Mouse (Mus musculus) embryonic facial prominence, embryonic 14.5 days (tissue): Measurements from ENCODE around the gene Ppp1cb. TPM values are rescaled to one million over a fixed set of nuclear protein-coding genes. Genes with fewer than 3 reads are reported as not detected.
"Not testable (repeated sequence)": the region's sequence is repeated elsewhere in the genome, so short reads cannot be mapped to it uniquely, and the experiment has no call there.

Source experiments
- ATAC-seq: fragments of 200-750 bp; cut with Nextera tagmentation; 2 replicates; pipeline ENCODE4 v1.8.0; 2017; ENCODE audit warnings: low read depth, moderate number of reproducible peaks, moderate TSS enrichment
- DNase-seq: peaks from one replicate; pipeline ENCODE4 v3.0.0-alpha.2; 2015; ENCODE audit warnings: low spot score
- H3K27ac ChIP-seq: fragments of 300-500 bp; sonication (generic); replicated peaks from 2 replicates; pipeline ENCODE4 v1.5.1; 2014; ENCODE audit warnings: low read depth, mild to moderate bottlenecking, low read length, moderate library complexity
- H3K27me3 ChIP-seq: fragments of 300-500 bp; sonication (generic); replicated peaks from 2 replicates; pipeline ENCODE4 v1.6.1; 2014; ENCODE audit warnings: low read length; ENCODE audit not compliant: control insufficient read depth, insufficient read depth
- H3K36me3 ChIP-seq: fragments of 300-500 bp; sonication (generic); 2 replicates; pipeline ENCODE4 v1.6.1; 2014; ENCODE audit warnings: low read length, mixed read lengths; ENCODE audit not compliant: control insufficient read depth, insufficient read depth
- H3K4me1 ChIP-seq: fragments of 300-500 bp; sonication (generic); 2 replicates; pipeline ENCODE4 v1.6.1; 2014; ENCODE audit warnings: antibody characterized with exemption, low read length; ENCODE audit not compliant: control insufficient read depth, insufficient read depth
- H3K4me2 ChIP-seq: fragments of 300-500 bp; sonication (generic); 2 replicates; pipeline ENCODE4 v1.6.1; 2014; ENCODE audit warnings: low read depth, mild to moderate bottlenecking, low read length, moderate library complexity, mixed read lengths
- H3K4me3 ChIP-seq: fragments of 300-500 bp; sonication (generic); 2 replicates; pipeline ENCODE4 v1.5.1; 2014; ENCODE audit warnings: low read depth, mild to moderate bottlenecking, low read length
- H3K9ac ChIP-seq: fragments of 300-500 bp; sonication (generic); 2 replicates; pipeline ENCODE4 v1.6.1; 2014; ENCODE audit warnings: low read depth, mild to moderate bottlenecking, low read length, moderate library complexity, mixed read lengths
- H3K9me3 ChIP-seq: fragments of 300-500 bp; sonication (generic); 2 replicates; pipeline ENCODE4 v1.6.1; 2016; ENCODE audit warnings: low read length; ENCODE audit not compliant: control insufficient read depth
- WGBS: fragments of 180-500 bp; shearing (Covaris S2); extraction: QIAGEN DNeasy Blood & Tissue Kit; methylation state at CpG from one replicate; pipeline ENCODE4 v1.1.7; 2014; 5-methylcytosine and 5-hydroxymethylcytosine counted together
- polyA plus RNA-seq: library from polyadenylated mRNA; unstranded; fragments of >200 nt; fragmentation: Nextera tagmentation; extraction: Ambion mirVana; gene quantifications from 2 replicates; pipeline ENCODE4 v1.2.1, GENCODE M21; 2014

The Ppp1cb gene
- polyA plus RNA-seq, 1 experiment from 2014 or later: 221 TPM

DNA sequence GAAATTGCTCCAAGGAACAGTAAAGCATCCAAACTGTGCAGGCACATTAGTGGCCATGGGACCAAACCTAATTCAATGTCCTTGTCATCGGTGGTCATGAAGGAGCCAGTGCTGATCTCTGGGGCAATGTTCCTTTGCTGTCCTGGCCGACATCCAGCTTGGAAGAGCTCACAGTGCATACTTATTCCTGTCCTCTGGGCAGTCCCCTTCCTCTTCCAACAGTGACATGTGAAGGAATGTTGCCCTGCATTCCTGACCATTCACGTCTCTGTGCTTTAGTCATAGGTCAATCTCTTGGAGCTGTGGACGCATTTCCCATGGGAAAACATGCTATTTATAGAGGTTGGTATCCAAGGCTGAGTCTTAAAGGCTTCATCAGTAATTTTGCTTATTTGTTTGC lies 41.8 kb upstream of the Ppp1cb start:
- no peak overlapping the region for H3K9ac ChIP-seq
- no peaks in the 10 kb centered on the region for H3K36me3 ChIP-seq
- no peaks in the 10 kb centered on the region for H3K27me3 ChIP-seq
- DNase-seq (peak; percentile 70), ATAC-seq (no peak)
- peaks cover 34% of the 10 kb centered on the region for H3K4me1 ChIP-seq
- no peak overlapping the region for H3K27ac ChIP-seq
- no peak overlapping the region for H3K4me2 ChIP-seq
- no peak overlapping the region for H3K4me3 ChIP-seq
- H3K9me3 ChIP-seq: no peaks in the 10 kb centered on the region
- 34% methylated on average over 4 of the region's 4 CpGs for WGBS

DNA sequence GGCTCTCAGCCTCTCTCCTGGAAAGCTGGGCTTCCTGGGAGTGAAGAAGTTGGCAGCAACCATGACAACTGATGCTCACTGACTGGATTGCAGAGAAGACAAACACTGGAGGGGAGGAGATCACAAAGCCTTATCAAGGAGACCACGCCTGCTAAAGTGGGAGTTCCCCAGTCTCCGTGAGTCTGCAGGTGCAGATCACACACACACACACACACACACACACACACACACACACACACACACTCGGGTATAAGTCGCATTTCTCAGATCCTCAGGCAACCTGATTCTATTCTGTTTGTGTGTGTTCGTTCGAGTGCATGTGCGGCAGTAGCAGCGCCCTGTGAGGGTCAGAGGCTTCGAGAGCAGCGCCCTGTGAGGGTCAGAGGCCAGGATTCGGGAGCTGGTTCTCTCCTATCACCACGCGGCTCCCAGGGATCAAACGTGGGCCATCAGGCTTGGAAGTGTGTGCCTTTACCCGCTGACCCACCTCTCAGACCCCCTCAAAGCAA lies 36.5 kb upstream of the Ppp1cb start:
- DNase-seq (peak; percentile 59), ATAC-seq (0 out of 2 replicates have a peak, but pooled peaks have one; percentile 22)
- Histone ChIP-seq H3K27me3 (no peaks in the 10 kb centered on the region), H3K9ac (no peak overlapping the region), H3K9me3 (no peaks in the 10 kb centered on the region), H3K36me3 (no peaks in the 10 kb centered on the region), H3K4me1 (no peaks in the 10 kb centered on the region), H3K27ac (no peak overlapping the region), H3K4me3 (no peak overlapping the region), H3K4me2 (no peak overlapping the region)
- WGBS: 16% methylated on average over 14 of the region's 15 CpGs

DNA sequence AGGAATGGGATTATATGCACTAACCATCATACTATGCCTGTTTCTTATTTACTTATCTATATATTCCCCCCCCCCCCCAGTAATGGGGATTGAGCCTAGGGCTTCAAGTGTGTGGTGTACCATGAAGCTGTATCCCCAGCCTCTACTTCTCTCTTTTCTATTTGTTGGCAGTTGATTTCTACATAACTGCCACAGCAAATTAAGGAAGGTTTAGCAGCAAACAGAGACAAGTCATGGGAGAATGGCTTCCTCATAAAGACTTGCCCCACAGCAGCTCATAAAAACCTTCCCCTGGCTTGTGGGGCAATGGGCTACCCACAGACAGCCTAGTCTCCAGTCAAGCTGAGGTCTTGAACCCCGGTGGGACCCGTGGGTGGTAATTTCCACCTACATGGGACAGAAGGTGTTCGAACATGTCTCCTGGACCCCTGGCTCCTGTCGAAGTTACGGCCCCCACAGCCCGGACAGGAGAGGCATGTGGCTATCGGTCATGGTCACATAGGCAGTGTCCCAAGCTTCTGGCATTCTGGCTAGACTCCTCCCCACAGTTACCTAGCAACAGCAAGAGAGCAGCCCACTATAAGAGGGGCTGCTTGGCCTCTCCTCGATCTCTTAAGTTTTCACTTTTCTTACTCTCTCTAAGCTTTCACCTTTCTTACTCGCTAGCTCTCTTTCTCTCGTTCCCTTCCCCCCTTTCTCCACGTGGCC lies 35.1 kb upstream of the Ppp1cb start:
- WGBS: 70% methylated on average over 7 of the region's 11 CpGs
- Histone ChIP-seq H3K4me2 (no peak overlapping the region), H3K27ac (no peak overlapping the region)

DNA sequence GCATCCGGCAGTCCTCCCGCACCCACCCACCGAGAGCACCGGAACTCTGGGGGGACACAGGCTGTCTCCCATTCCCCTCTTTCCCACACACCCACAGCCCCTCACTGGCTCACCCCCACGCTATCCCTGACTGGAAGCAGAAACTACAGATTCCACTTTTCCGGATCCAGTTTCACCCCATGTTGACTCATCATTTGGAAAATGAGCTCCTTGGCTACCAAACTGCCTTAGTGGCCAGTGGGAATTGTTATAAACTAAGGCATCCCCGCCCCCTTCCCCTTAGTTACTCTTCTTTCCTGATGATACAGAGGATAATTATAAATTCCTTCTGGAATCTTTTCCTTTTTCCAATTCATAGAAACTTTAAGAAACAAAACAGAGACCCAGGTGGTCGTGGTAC lies 34.2 kb upstream of the Ppp1cb start:
- Histone ChIP-seq H3K27ac (no peak overlapping the region), H3K9ac (no peak overlapping the region), H3K4me1 (no peaks in the 10 kb centered on the region), H3K36me3 (no peaks in the 10 kb centered on the region), H3K27me3 (no peaks in the 10 kb centered on the region), H3K4me3 (no peak overlapping the region), H3K9me3 (no peaks in the 10 kb centered on the region), H3K4me2 (no peak overlapping the region)
- ATAC-seq (no peak), DNase-seq (no peak)
- WGBS: 74% methylated on average over 8 of the region's 8 CpGs

More for the DNA sequence above, 35.1 kb upstream of the Ppp1cb start:
- Histone ChIP-seq H3K4me1 (no peaks in the 10 kb centered on the region), H3K27me3 (no peaks in the 10 kb centered on the region), H3K4me3 (no peak overlapping the region), H3K36me3 (no peaks in the 10 kb centered on the region), H3K9me3 (no peaks in the 10 kb centered on the region), H3K9ac (no peak overlapping the region)
- ATAC-seq: no peak
- DNase-seq: no peak

DNA sequence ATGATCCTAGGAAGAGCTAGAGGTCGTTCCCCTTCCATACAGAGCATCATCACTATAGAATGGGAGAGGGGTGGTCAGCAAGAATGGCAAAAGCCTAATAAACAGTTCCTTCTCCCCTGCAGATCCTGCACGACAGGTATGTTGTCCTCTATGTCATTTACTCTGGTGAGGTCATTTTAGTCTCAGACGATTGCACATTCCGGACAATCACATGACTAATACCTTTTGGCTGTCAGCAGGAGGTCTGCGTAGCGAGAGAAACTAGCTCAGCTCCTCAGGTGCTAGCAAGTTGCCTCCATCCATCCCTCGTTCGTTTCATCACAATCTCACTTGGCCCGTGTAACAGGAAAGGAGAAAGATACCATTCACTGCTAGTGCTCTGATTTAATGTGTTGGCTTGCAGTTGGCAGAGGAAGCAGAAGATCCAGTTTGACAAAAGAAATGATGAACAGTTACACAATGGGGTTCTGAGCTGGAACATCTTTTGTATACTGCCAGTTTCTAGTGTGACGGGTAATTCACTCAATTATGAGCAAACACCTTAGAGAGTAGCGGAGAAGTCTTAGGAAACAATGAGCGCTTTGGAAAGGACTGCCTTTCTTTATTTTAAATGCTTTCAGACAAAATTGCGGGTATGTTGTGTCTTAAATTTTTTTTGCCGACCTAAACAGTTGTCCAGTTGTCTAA lies 33.0 kb upstream of the Ppp1cb start:
- WGBS: 75% methylated on average over 14 of the region's 14 CpGs
- H3K4me3 ChIP-seq: no peak overlapping the region
- H3K27ac ChIP-seq: 0 out of 2 replicates have a peak overlapping the region, but pooled peaks have one; percentile 8
- H3K4me1 ChIP-seq: no peaks in the 10 kb centered on the region
- no peaks in the 10 kb centered on the region for H3K36me3 ChIP-seq
- DNase-seq (peak; percentile 71), ATAC-seq (peak; percentile 77)
- no peaks in the 10 kb centered on the region for H3K9me3 ChIP-seq
- H3K4me2 ChIP-seq: no peak overlapping the region
- no peaks in the 10 kb centered on the region for H3K27me3 ChIP-seq
- no peak overlapping the region for H3K9ac ChIP-seq

DNA sequence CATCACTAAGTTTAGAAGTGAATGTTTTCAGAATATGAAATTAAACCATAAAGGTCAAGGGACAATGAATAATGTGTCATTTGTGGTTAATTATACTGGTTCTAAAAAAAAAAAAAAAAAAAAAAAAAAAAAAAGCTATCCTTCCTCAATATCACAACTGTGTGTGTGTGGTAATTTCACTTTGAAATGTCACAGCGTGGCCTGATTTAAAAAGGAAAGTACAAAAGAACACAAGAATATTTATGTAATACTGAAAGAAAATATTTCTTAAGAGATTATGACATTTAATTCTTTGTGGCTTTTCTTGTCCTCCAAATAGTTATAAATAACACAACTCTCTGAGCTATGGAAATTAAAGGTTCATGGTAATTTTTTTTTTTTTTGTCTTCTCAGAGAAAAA lies 28.2 kb upstream of the Ppp1cb start:
- Histone ChIP-seq H3K9ac (no peak overlapping the region), H3K27ac (no peak overlapping the region), H3K4me3 (no peak overlapping the region), H3K4me1 (no peaks in the 10 kb centered on the region), H3K36me3 (no peaks in the 10 kb centered on the region), H3K4me2 (no peak overlapping the region), H3K9me3 (no peaks in the 10 kb centered on the region), H3K27me3 (no peaks in the 10 kb centered on the region)
- ATAC-seq (no peak), DNase-seq (no peak)
- WGBS: 91% methylated on average over 1 of the region's 1 CpGs

DNA sequence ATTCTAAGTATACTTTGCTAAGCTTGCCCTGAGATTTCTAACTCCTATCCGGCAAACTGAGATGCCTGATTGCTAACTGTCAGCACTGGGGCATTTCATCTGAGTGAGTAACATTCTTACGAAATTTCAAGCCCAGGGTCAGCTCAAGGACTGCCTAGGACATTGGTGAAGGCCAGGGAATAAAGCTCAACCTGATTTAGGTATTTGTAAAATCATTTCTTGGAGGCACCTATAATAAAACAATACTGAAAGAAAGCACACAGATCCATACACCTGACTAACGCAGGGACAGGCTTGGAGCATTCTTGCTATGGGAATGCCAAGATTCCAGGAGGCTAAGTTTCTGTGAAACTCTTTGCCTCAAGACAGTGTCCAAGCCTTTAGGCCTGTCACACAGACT lies 24.3 kb upstream of the Ppp1cb start:
- not testable (repeated sequence) for DNase-seq, ATAC-seq, H3K36me3 ChIP-seq, H3K9me3 ChIP-seq, H3K4me2 ChIP-seq, H3K4me3 ChIP-seq, H3K27me3 ChIP-seq, H3K27ac ChIP-seq, H3K9ac ChIP-seq, H3K4me1 ChIP-seq
- 86% methylated on average over 3 of the region's 3 CpGs for WGBS

DNA sequence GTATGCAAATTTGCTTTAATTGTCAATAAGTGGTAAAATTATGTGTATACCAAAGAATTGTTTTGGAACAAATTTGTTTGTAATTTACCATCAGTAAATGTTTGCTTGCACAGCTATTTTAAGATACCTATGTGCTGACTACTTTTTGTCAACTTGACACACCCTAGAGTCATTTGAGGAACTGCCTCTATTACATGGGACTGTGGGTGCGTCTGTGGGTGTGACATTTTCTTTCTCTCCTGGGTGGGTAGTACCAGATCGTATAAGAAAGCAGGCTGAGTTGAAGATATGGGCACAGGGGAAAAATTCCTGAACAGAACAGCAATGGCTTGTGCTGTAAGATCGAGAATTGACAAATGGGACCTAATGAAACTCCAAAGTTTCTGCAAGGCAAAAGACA lies 23.0 kb upstream of the Ppp1cb start:
- H3K4me3 ChIP-seq: no peak overlapping the region
- DNase-seq (no peak), ATAC-seq (no peak)
- 82% methylated on average over 3 of the region's 3 CpGs for WGBS
- H3K27ac ChIP-seq: no peak overlapping the region
- H3K27me3 ChIP-seq: no peaks in the 10 kb centered on the region
- no peak overlapping the region for H3K4me2 ChIP-seq
- no peaks in the 10 kb centered on the region for H3K4me1 ChIP-seq
- no peaks in the 10 kb centered on the region for H3K36me3 ChIP-seq
- no peaks in the 10 kb centered on the region for H3K9me3 ChIP-seq
- H3K9ac ChIP-seq: no peak overlapping the region
